Mouse (Mus musculus) stomach, postnatal 0 days (tissue): Measurements from ENCODE around the gene Tmc7.

ENCODE experiments used
- CTCF ChIP-seq: IDR thresholded peaks from 2 replicates; pipeline ENCODE4 v1.5.1; 2016; ENCODE audit warnings: antibody characterized with exemption, low read depth, mild to moderate bottlenecking, moderate library complexity
- EP300 ChIP-seq: optimal IDR thresholded peaks from 2 replicates; pipeline ENCODE3; 2016; ENCODE audit warnings: antibody characterized with exemption

- no peak for TF ChIP-seq CTCF
- no peak for TF ChIP-seq EP300
Observed at GRCm38 (mm10) chr7:118611185-118611749, 26.7 kb upstream of the Tmc7 start.
